Mouse (Mus musculus): ENCODE data around the gene Fbxo4.

- no peak for TF ChIP-seq CTCF (conservative IDR thresholded peaks at IDR 0.05 in 1 of 2, IDR thresholded peaks at IDR 0.05 in 1 of 2; ENCODE audit: low read depth in 2 of 2, low read length in 2 of 2)
- no peak for TF ChIP-seq MAZ (IDR thresholded peaks at IDR 0.05; ENCODE audit: low read depth, low read length)
- TF ChIP-seq TBP (conservative IDR thresholded peaks at IDR 0.05; ENCODE audit: low read depth, low read length), result no peak
- no peak for TF ChIP-seq ETS1 (conservative IDR thresholded peaks at IDR 0.05; ENCODE audit: low read depth, low read length)
- TF ChIP-seq MAX (IDR thresholded peaks at IDR 0.05; ENCODE audit: low read length), result no peak
- no peak for TF ChIP-seq PAX5 (IDR thresholded peaks at IDR 0.05; ENCODE audit: low read length)
- no peak for TF ChIP-seq HCFC1 (IDR thresholded peaks at IDR 0.05; ENCODE audit: low read depth, low read length)
- TF ChIP-seq CHD1 (IDR thresholded peaks at IDR 0.05; ENCODE audit: low read depth, low read length), result no peak
- TF ChIP-seq BHLHE40 (IDR thresholded peaks at IDR 0.05; ENCODE audit: low read depth, low read length), result no peak
These were observed 19.3 kb downstream of the Fbxo4 start for GRCm38 (mm10) chr15:3960094-3960493.

Data from CH12.LX (cell line).